Mouse (Mus musculus) hindbrain, embryonic 15.5 days (tissue): Measurements from ENCODE around the gene Gm28036. TPM values are rescaled to one million over a fixed set of nuclear protein-coding genes. Genes with fewer than 3 reads are reported as not detected.

Experiments used
- ATAC-seq: fragments of 200-750 bp; cut with Nextera tagmentation; 2 replicates; pipeline ENCODE4 v1.8.0; 2017; ENCODE audit warnings: low read depth, moderate number of reproducible peaks, moderate TSS enrichment; ENCODE audit not compliant: low FRiP score
- H3K27ac ChIP-seq: fragments of 300-500 bp; sonication (generic); replicated peaks from 2 replicates; pipeline ENCODE4 v1.5.1; 2015; ENCODE audit warnings: mild to moderate bottlenecking, inconsistent platforms
- H3K27me3 ChIP-seq: fragments of 300-500 bp; sonication (generic); 2 replicates; pipeline ENCODE4 v1.6.1; 2015; ENCODE audit warnings: control low read depth, inconsistent platforms
- H3K36me3 ChIP-seq: fragments of 300-500 bp; sonication (generic); 2 replicates; pipeline ENCODE4 v1.6.1; 2015; ENCODE audit warnings: control low read depth, inconsistent platforms
- H3K4me1 ChIP-seq: fragments of 300-500 bp; sonication (generic); replicated peaks from 2 replicates; pipeline ENCODE4 v1.6.1; 2015; ENCODE audit warnings: control low read depth, inconsistent platforms
- H3K4me2 ChIP-seq: fragments of 300-500 bp; sonication (generic); 2 replicates; pipeline ENCODE4 v1.6.1; 2015; ENCODE audit warnings: moderate library complexity, mild to moderate bottlenecking, inconsistent platforms
- H3K4me3 ChIP-seq: fragments of 300-500 bp; sonication (generic); 2 replicates; pipeline ENCODE4 v1.5.1; 2015; ENCODE audit warnings: mild to moderate bottlenecking, inconsistent platforms
- H3K9ac ChIP-seq: fragments of 300-500 bp; sonication (generic); 2 replicates; pipeline ENCODE4 v1.6.1; 2015; ENCODE audit warnings: inconsistent platforms
- H3K9me3 ChIP-seq: fragments of 300-500 bp; sonication (generic); 2 replicates; pipeline ENCODE4 v1.6.1; 2016; ENCODE audit warnings: control low read depth, inconsistent platforms
- WGBS: fragments of 180-500 bp; shearing (Covaris S2); methylation state at CpG from one replicate; pipeline ENCODE4 v1.1.7; 2015; 5-methylcytosine and 5-hydroxymethylcytosine counted together
- polyA plus RNA-seq: library from polyadenylated mRNA; unstranded; fragments of >200 nt; fragmentation: Nextera tagmentation; extraction: Ambion mirVana; gene quantifications from 2 replicates; pipeline ENCODE4 v1.2.1, GENCODE M21; 2015

The Gm28036 gene
- polyA plus RNA-seq, result 16.0 and 19.6 TPM in 2 replicates

- H3K9me3 ChIP-seq, result no peaks in the 10 kb centered on the region
- no peak within 1 kb of the TSS for H3K4me3 ChIP-seq
- H3K27me3 ChIP-seq, result no peaks in the 10 kb centered on the region
- 97% methylated on average over 5 of the region's 5 CpGs for WGBS
- H3K9ac ChIP-seq, result no peak within 1 kb of the TSS
- H3K4me2 ChIP-seq, result no peak within 1 kb of the TSS
- ATAC-seq, result no peak
- no peak within 1 kb of the TSS for H3K27ac ChIP-seq
- H3K36me3 ChIP-seq, result peaks cover 11% of the 10 kb centered on the region
- no peaks in the 10 kb centered on the region for H3K4me1 ChIP-seq
Measured at GRCm38 (mm10) chr2:156126992-156127391, at the start of gene Gm28036. Gene Gm28036, minus strand, starts transcription at chr2:156127092.

DNA sequence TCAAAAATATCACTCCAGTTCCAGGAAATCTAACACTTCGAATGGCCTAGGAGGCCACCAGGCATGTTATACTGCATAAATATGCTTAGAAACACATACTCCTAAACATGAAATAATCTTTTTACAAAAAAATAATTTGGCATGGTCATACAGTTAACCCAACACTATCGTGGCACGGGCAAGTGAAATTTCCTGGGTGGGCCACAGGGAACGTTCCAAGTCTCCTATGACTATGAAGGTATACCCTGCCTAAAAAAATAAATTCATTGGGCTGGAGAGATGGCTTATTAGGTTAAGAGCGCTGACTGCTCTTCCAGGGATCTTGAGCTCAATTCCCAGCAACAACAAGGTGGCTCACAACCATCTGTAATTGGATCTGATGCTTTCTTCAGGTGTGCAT is 39.7 kb upstream of the Gm28036 start:
- no peaks in the 10 kb centered on the region for H3K9me3 ChIP-seq
- H3K9ac ChIP-seq, result no peak overlapping the region
- H3K36me3 ChIP-seq, result peaks cover 81% of the 10 kb centered on the region
- no peak overlapping the region for H3K4me2 ChIP-seq
- no peak overlapping the region for H3K4me3 ChIP-seq
- H3K27ac ChIP-seq, result no peak overlapping the region
- WGBS, result 93% methylated on average over 5 of the region's 5 CpGs
- no peak for ATAC-seq
- no peaks in the 10 kb centered on the region for H3K4me1 ChIP-seq
- no peaks in the 10 kb centered on the region for H3K27me3 ChIP-seq

DNA sequence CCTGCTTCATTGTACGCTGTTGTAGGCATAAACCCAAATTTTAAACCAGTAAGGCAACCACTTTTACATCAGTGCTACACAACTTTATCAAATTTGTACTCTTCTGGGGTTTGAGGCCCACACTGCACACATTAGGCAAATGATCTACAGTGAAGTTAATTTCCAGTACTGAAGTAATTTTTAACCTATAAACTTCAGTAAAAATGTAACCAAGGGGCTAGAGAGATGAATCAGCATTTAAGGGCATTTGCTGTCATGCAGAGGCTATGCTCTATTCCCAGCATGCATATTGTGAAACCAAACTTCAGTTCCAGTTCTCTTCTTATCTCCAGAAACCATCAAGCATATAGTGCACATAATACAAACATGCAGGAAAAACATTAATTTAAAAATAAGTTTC is 38.6 kb upstream of the Gm28036 start:
- no peaks in the 10 kb centered on the region for H3K9me3 ChIP-seq
- WGBS, result 100% methylated on average over 1 of the region's 1 CpGs
- no peak overlapping the region for H3K4me2 ChIP-seq
- no peaks in the 10 kb centered on the region for H3K4me1 ChIP-seq
- H3K27me3 ChIP-seq, result no peaks in the 10 kb centered on the region
- no peak overlapping the region for H3K4me3 ChIP-seq
- ATAC-seq, result no peak
- H3K36me3 ChIP-seq, result peaks cover 77% of the 10 kb centered on the region
- H3K9ac ChIP-seq, result no peak overlapping the region
- no peak overlapping the region for H3K27ac ChIP-seq

GRCm38 (mm10) chr2:156151538-156151937 is 24.6 kb upstream of the Gm28036 start:
- Histone ChIP-seq H3K27me3 (no peaks in the 10 kb centered on the region), H3K27ac (no peak overlapping the region), H3K36me3 (peaks cover 63% of the 10 kb centered on the region), H3K9ac (no peak overlapping the region), H3K4me3 (no peak overlapping the region), H3K9me3 (no peaks in the 10 kb centered on the region), H3K4me2 (no peak overlapping the region), H3K4me1 (no peaks in the 10 kb centered on the region; the same call in 1 of the 2 replicates)
- no peak for ATAC-seq

DNA sequence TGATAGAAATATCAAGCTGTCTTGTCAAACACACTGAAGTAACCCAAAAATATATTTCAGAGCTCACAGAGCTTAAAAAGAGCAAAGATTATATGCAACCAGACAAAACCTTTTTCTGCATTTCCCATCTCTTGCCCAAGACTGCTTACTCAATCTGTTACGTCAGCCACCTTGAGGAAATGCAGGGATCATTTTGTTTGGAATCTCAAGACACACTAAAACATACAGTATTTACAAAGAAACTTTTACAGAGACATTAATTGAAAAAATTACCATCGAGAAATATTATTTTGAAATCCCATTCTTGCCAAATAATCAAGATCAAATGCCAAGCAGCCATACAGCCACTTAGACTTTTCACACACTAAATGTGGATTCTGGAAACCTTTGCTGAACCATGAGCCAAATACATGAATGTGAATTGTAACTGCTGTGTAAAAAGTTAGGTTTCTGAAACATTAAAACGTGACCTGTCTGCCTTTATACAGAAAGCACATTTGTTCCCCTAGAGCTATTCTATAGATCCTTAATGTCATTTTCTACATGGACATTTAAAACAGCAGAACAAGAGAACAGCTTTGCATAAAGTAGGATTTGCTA is 20.5 kb upstream of the Gm28036 start:
- no peak overlapping the region for H3K4me3 ChIP-seq
- no peak for ATAC-seq
- H3K4me1 ChIP-seq, result peaks cover 23% of the 10 kb centered on the region
- peaks cover 44% of the 10 kb centered on the region for H3K36me3 ChIP-seq
- no peaks in the 10 kb centered on the region for H3K27me3 ChIP-seq
- H3K9me3 ChIP-seq, result no peaks in the 10 kb centered on the region
- H3K4me2 ChIP-seq, result no peak overlapping the region
- H3K27ac ChIP-seq, result no peak overlapping the region
- no peak overlapping the region for H3K9ac ChIP-seq
- 91% methylated on average over 3 of the region's 3 CpGs for WGBS

DNA sequence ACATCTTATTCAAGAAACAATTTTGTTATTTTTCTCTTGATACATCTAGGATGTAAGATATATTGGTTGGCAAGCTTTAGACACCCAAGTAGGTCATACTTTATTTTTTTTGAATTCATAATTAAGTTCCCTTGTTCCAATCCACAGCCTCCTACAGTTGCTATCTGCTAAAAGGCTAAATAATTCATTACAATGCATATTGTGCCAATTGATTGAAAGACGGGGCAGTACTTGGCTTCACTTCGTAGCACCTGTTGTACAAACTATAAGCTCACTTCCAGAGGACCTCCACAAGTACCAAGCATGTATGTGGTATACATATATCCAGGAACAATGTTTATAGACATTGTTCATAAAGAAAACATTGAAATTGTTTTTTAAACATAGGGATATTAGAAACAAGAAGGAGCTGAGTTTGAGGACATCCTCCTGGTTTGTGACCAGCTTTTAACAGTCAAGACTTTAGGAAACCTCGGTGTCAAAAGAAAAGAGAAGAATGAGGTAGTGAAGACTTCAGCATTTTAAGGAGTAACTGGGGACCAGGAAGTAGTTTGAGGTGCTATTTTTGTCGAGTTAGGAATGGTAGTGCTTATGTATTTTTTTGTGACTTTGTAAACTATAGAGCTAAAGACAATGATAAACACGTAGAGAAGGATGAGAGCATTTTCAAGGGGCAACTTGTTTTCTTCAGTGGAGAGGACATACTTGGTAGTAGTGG is 19.5 kb upstream of the Gm28036 start:
- no peak overlapping the region for H3K27ac ChIP-seq
- H3K9me3 ChIP-seq, result no peaks in the 10 kb centered on the region
- no peaks in the 10 kb centered on the region for H3K27me3 ChIP-seq
- peaks cover 23% of the 10 kb centered on the region for H3K4me1 ChIP-seq
- H3K4me2 ChIP-seq, result no peak overlapping the region
- 73% methylated on average over 5 of the region's 5 CpGs for WGBS
- H3K4me3 ChIP-seq, result no peak overlapping the region
- no peak for ATAC-seq
- no peak overlapping the region for H3K9ac ChIP-seq
- H3K36me3 ChIP-seq, result peaks cover 44% of the 10 kb centered on the region

- ATAC-seq, result no peak
- H3K4me1 ChIP-seq, result peaks cover 23% of the 10 kb centered on the region
- H3K27ac ChIP-seq, result no peak overlapping the region
- H3K9ac ChIP-seq, result no peak overlapping the region
- peak overlapping the region; percentile 93; the same call in 1 of the 2 replicates for H3K4me3 ChIP-seq
- WGBS, result 62% methylated on average over 11 of the region's 11 CpGs
- H3K9me3 ChIP-seq, result no peaks in the 10 kb centered on the region
- H3K4me2 ChIP-seq, result peak overlapping the region; percentile 84
- no peaks in the 10 kb centered on the region for H3K27me3 ChIP-seq
- H3K36me3 ChIP-seq, result peaks cover 39% of the 10 kb centered on the region
Measured at GRCm38 (mm10) chr2:156145486-156146130, 18.7 kb upstream of the Gm28036 start.

GRCm38 (mm10) chr2:156143953-156144724 is 17.2 kb upstream of the Gm28036 start, which contains the start of the genes Romo1 and Nfs1:
Gene Romo1, plus strand, starts transcription at chr2:156144039.
Gene Nfs1, minus strand, starts transcription at chr2:156144186.
- WGBS, result under 1% methylated on average over 70 of the region's 70 CpGs

GRCm38 (mm10) chr2:156143367-156143766 is 16.5 kb upstream of the Gm28036 start:
- peak overlapping the region; percentile 93 for H3K9ac ChIP-seq

More at GRCm38 (mm10) chr2:156143953-156144724, 17.2 kb upstream of the Gm28036 start, which contains the start of the genes Romo1 and Nfs1:
- Histone ChIP-seq H3K27ac (peak within 1 kb of the TSS; percentile 95), H3K9ac (peak within 1 kb of the TSS; percentile 93), H3K36me3 (peaks cover 29% of the 10 kb centered on the region), H3K4me1 (peaks cover 23% of the 10 kb centered on the region), H3K4me2 (peak within 1 kb of the TSS; percentile 84), H3K27me3 (no peaks in the 10 kb centered on the region), H3K4me3 (peak within 1 kb of the TSS; percentile 93), H3K9me3 (no peaks in the 10 kb centered on the region)
- peak; percentile 98 for ATAC-seq

GRCm38 (mm10) chr2:156142820-156143219 is 15.9 kb upstream of the Gm28036 start:
- H3K27me3 ChIP-seq, result no peaks in the 10 kb centered on the region
- no peaks in the 10 kb centered on the region for H3K9me3 ChIP-seq
- H3K27ac ChIP-seq, result peak overlapping the region; percentile 95; the same call in 1 of the 2 replicates
- peak overlapping the region; percentile 93; the same call in 1 of the 2 replicates for H3K9ac ChIP-seq
- ATAC-seq, result no peak
- peaks cover 23% of the 10 kb centered on the region for H3K4me1 ChIP-seq
- peaks cover 18% of the 10 kb centered on the region for H3K36me3 ChIP-seq
- 87% methylated on average over 2 of the region's 2 CpGs for WGBS
- peak overlapping the region; percentile 84 for H3K4me2 ChIP-seq
- peak overlapping the region; percentile 93 for H3K4me3 ChIP-seq

More at GRCm38 (mm10) chr2:156143367-156143766, 16.5 kb upstream of the Gm28036 start:
- 4% methylated on average over 16 of the region's 16 CpGs for WGBS
- Histone ChIP-seq H3K4me2 (peak overlapping the region; percentile 84), H3K4me3 (peak overlapping the region; percentile 93), H3K27me3 (no peaks in the 10 kb centered on the region), H3K36me3 (peaks cover 24% of the 10 kb centered on the region), H3K27ac (peak overlapping the region; percentile 95), H3K4me1 (peaks cover 23% of the 10 kb centered on the region), H3K9me3 (no peaks in the 10 kb centered on the region)
- no peak for ATAC-seq

GRCm38 (mm10) chr2:156135695-156136094 is 8.8 kb upstream of the Gm28036 start:
- Histone ChIP-seq H3K9me3 (no peaks in the 10 kb centered on the region), H3K9ac (no peak overlapping the region), H3K4me1 (no peaks in the 10 kb centered on the region), H3K27ac (no peak overlapping the region), H3K27me3 (no peaks in the 10 kb centered on the region), H3K4me2 (no peak overlapping the region), H3K4me3 (no peak overlapping the region), H3K36me3 (peaks cover 15% of the 10 kb centered on the region)
- no peak for ATAC-seq
- WGBS, result 93% methylated on average over 6 of the region's 6 CpGs
